Mouse (Mus musculus) heart, embryonic 10.5 days (tissue): Measurements from ENCODE around the gene Fbln5. TPM values are rescaled to one million over a fixed set of nuclear protein-coding genes. Genes with fewer than 3 reads are reported as not detected.

Experiments
- DNase-seq: peaks from one replicate; pipeline ENCODE4 v3.0.0-alpha.2; 2017; ENCODE audit warnings: low spot score
- H3K27ac ChIP-seq: fragments of 300-500 bp; sonication (generic); 2 replicates; pipeline ENCODE4 v1.5.1; 2016; ENCODE audit warnings: mild to moderate bottlenecking
- H3K27me3 ChIP-seq: fragments of 300-500 bp; sonication (generic); 2 replicates; pipeline ENCODE4 v1.6.1; 2016; ENCODE audit warnings: mild to moderate bottlenecking; ENCODE audit not compliant: poor library complexity, insufficient read depth, severe bottlenecking
- H3K36me3 ChIP-seq: fragments of 300-500 bp; sonication (generic); 2 replicates; pipeline ENCODE4 v1.6.1; 2016; ENCODE audit warnings: mild to moderate bottlenecking, moderate library complexity
- H3K4me1 ChIP-seq: fragments of 300-500 bp; sonication (generic); 2 replicates; pipeline ENCODE4 v1.6.1; 2016; ENCODE audit warnings: mild to moderate bottlenecking
- H3K4me3 ChIP-seq: fragments of 300-500 bp; sonication (generic); 2 replicates; pipeline ENCODE4 v1.5.1; 2016; ENCODE audit warnings: mild to moderate bottlenecking, moderate library complexity
- H3K9me3 ChIP-seq: fragments of 300-500 bp; sonication (generic); 2 replicates; pipeline ENCODE4 v1.6.1; 2016; ENCODE audit warnings: mild to moderate bottlenecking, moderate library complexity
- WGBS: fragments of 180-500 bp; shearing (Covaris S2); methylation state at CpG from one replicate; pipeline ENCODE4 v1.1.7; 2016; 5-methylcytosine and 5-hydroxymethylcytosine counted together
- polyA plus RNA-seq: library from polyadenylated mRNA; unstranded; fragments of >200 nt; fragmentation: Nextera tagmentation; extraction: Ambion mirVana; gene quantifications from 2 replicates; pipeline ENCODE4 v1.2.1, GENCODE M21; 2016

The Fbln5 gene
- polyA plus RNA-seq, 1 experiment from 2014 or later: 7.9 TPM

GRCm38 (mm10) chr12:101831221-101831620, 12.4 kb upstream of the Fbln5 start:
- no peaks in the 10 kb centered on the region for H3K27me3 ChIP-seq
- 77% methylated on average over 4 of the region's 4 CpGs for WGBS
- no peak for DNase-seq
- H3K36me3 ChIP-seq: peaks cover 17% of the 10 kb centered on the region; the same call in 1 of the 2 replicates
- no peaks in the 10 kb centered on the region for H3K9me3 ChIP-seq
- peaks cover 7% of the 10 kb centered on the region for H3K4me1 ChIP-seq
- no peak overlapping the region for H3K4me3 ChIP-seq
- peak overlapping the region; percentile 37; the same call in 1 of the 2 replicates for H3K27ac ChIP-seq

DNA sequence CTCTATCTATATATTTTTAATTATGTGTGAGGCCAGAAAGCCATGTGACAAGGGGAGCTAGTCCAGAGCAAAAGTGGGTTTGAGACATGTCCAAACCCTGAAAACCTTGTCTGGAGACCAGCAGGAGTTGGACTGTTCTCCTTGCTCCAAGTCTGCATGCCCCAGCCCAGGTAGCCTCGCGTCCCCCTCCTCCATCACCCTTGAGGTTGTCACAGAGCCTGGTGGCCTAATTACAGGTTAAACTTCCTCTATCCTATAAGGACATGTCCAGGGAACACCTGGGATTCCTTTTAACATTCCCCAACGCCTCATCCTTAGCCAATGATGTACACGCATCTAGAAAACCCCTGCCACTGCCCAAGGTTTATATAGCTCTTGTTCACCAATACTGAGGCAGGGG, 4.3 kb upstream of the Fbln5 start:
- Histone ChIP-seq H3K4me1 (peaks cover 15% of the 10 kb centered on the region), H3K27ac (no peak overlapping the region), H3K4me3 (no peak overlapping the region), H3K27me3 (peaks cover 15% of the 10 kb centered on the region; the same call in 1 of the 2 replicates), H3K36me3 (no peaks in the 10 kb centered on the region), H3K9me3 (no peaks in the 10 kb centered on the region)
- DNase-seq: no peak
- 78% methylated on average over 4 of the region's 4 CpGs for WGBS

DNA sequence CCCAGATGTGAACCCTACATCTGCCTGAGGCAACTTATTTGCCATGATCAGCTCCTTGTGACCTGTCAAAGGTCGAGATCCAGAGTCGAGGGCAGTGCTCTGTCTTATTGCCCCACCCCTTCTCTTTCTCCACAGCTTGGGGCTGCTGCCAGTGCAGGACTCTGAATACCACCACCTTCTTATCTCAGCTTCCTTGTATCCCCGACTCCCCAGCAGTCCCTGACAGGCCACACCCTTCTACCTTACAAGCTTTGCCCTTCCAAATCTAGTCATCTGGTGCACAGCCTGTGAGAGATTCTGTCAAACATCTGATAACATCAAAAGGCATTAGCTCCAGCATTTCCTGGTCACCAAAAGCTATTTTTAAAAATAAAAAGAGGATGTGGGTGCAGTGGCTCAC, 2.7 kb upstream of the Fbln5 start:
- no peak for DNase-seq
- Histone ChIP-seq H3K9me3 (no peaks in the 10 kb centered on the region), H3K27ac (no peak overlapping the region), H3K4me1 (peaks cover 15% of the 10 kb centered on the region), H3K4me3 (no peak overlapping the region), H3K27me3 (peaks cover 28% of the 10 kb centered on the region; the same call in 1 of the 2 replicates), H3K36me3 (no peaks in the 10 kb centered on the region)
- 18% methylated on average over 3 of the region's 3 CpGs for WGBS

DNA sequence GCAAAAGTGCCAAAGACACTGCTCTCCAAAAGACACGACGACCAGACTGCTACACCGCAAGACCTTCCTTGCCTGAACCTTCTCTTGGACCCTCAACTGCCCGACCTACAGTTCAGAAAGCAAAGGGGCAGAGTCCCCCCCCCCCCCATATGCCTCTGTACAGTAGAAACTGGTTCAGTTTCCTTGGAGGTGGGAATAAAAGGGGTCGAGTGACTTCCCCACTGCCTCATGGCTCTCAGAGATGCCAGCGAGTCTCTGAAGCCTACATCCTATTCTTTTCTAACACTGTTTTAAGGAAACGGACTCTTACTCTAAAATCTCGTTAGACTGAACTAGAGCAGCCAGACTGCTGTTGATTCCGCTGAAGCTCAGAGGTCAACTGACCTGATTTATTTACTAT, 715 bp upstream of the Fbln5 start:
- Histone ChIP-seq H3K4me3 (peak overlapping the region; percentile 71), H3K4me1 (peaks cover 15% of the 10 kb centered on the region), H3K27me3 (peaks cover 30% of the 10 kb centered on the region; the same call in 1 of the 2 replicates), H3K36me3 (no peaks in the 10 kb centered on the region), H3K27ac (peak overlapping the region; percentile 81; the same call in 1 of the 2 replicates), H3K9me3 (no peaks in the 10 kb centered on the region)
- DNase-seq: no peak
- 38% methylated on average over 9 of the region's 9 CpGs for WGBS

DNA sequence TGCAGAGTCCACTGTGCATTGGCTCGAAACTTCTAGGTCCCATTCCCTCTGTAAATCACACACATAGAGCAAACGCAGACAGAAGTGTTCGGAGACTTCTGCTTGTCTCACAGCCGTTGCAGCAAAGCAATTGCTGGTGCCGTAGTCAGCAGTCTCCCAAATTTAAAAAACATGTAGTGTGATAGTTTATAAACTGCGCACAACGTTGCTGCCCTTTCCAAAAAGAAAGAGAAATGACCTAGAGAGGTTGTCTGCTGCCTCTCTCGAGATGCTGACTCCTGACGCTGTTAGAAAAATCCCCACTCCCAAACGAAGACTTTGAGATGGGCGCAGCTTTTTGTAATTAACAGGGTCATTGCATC, 628 bp downstream of the Fbln5 start:
- WGBS: 37% methylated on average over 11 of the region's 11 CpGs
- Histone ChIP-seq H3K9me3 (no peaks in the 10 kb centered on the region), H3K4me3 (peak overlapping the region; percentile 71), H3K36me3 (no peaks in the 10 kb centered on the region), H3K4me1 (peaks cover 15% of the 10 kb centered on the region), H3K27me3 (peaks cover 30% of the 10 kb centered on the region; the same call in 1 of the 2 replicates), H3K27ac (no peak overlapping the region)
- no peak for DNase-seq

GRCm38 (mm10) chr12:101816810-101817209, 2.0 kb downstream of the Fbln5 start:
- no peaks in the 10 kb centered on the region for H3K9me3 ChIP-seq
- H3K27ac ChIP-seq: no peak overlapping the region
- H3K4me3 ChIP-seq: no peak overlapping the region
- no peaks in the 10 kb centered on the region for H3K36me3 ChIP-seq
- peaks cover 30% of the 10 kb centered on the region; the same call in 1 of the 2 replicates for H3K27me3 ChIP-seq
- WGBS: 38% methylated on average over 5 of the region's 5 CpGs
- peaks cover 15% of the 10 kb centered on the region for H3K4me1 ChIP-seq
- no peak for DNase-seq

GRCm38 (mm10) chr12:101815796-101816195, 3.1 kb downstream of the Fbln5 start:
- H3K36me3 ChIP-seq: no peaks in the 10 kb centered on the region
- no peaks in the 10 kb centered on the region for H3K9me3 ChIP-seq
- no peak for DNase-seq
- no peak overlapping the region for H3K4me3 ChIP-seq
- H3K4me1 ChIP-seq: peaks cover 8% of the 10 kb centered on the region
- 76% methylated on average over 6 of the region's 6 CpGs for WGBS
- peaks cover 28% of the 10 kb centered on the region; the same call in 1 of the 2 replicates for H3K27me3 ChIP-seq
- H3K27ac ChIP-seq: no peak overlapping the region

- peaks cover 6% of the 10 kb centered on the region for H3K4me1 ChIP-seq
- no peak overlapping the region for H3K27ac ChIP-seq
- WGBS: 74% methylated on average over 2 of the region's 2 CpGs
- H3K4me3 ChIP-seq: no peak overlapping the region
- no peaks in the 10 kb centered on the region for H3K9me3 ChIP-seq
- no peak for DNase-seq
- H3K36me3 ChIP-seq: no peaks in the 10 kb centered on the region
- peaks cover 21% of the 10 kb centered on the region; the same call in 1 of the 2 replicates for H3K27me3 ChIP-seq
Observed at GRCm38 (mm10) chr12:101814423-101814822, 4.4 kb downstream of the Fbln5 start.

GRCm38 (mm10) chr12:101811181-101811580, 7.7 kb downstream of the Fbln5 start:
- H3K27me3 ChIP-seq: no peaks in the 10 kb centered on the region
- H3K36me3 ChIP-seq: no peaks in the 10 kb centered on the region
- no peak overlapping the region for H3K4me3 ChIP-seq
- no peak overlapping the region for H3K27ac ChIP-seq
- no peak for DNase-seq
- no peaks in the 10 kb centered on the region for H3K4me1 ChIP-seq
- no peaks in the 10 kb centered on the region for H3K9me3 ChIP-seq
- WGBS: 57% methylated on average over 6 of the region's 6 CpGs

GRCm38 (mm10) chr12:101810515-101810914, 8.3 kb downstream of the Fbln5 start:
- Histone ChIP-seq H3K27me3 (no peaks in the 10 kb centered on the region), H3K4me3 (no peak overlapping the region), H3K27ac (no peak overlapping the region), H3K36me3 (no peaks in the 10 kb centered on the region), H3K9me3 (no peaks in the 10 kb centered on the region), H3K4me1 (no peaks in the 10 kb centered on the region)
- no peak for DNase-seq
- 64% methylated on average over 2 of the region's 2 CpGs for WGBS

GRCm38 (mm10) chr12:101807400-101807799, 11.5 kb downstream of the Fbln5 start:
- H3K36me3 ChIP-seq: no peaks in the 10 kb centered on the region
- 76% methylated on average over 2 of the region's 2 CpGs for WGBS
- no peak for DNase-seq

GRCm38 (mm10) chr12:101802445-101802844, 16.4 kb downstream of the Fbln5 start:
- no peak overlapping the region for H3K4me3 ChIP-seq
- H3K9me3 ChIP-seq: no peaks in the 10 kb centered on the region
- no peak for DNase-seq
- H3K27me3 ChIP-seq: no peaks in the 10 kb centered on the region
- H3K36me3 ChIP-seq: no peaks in the 10 kb centered on the region
- WGBS: 88% methylated on average over 3 of the region's 3 CpGs
- H3K27ac ChIP-seq: no peak overlapping the region
- no peaks in the 10 kb centered on the region for H3K4me1 ChIP-seq

More at GRCm38 (mm10) chr12:101807400-101807799, 11.5 kb downstream of the Fbln5 start:
- Histone ChIP-seq H3K4me3 (no peak overlapping the region), H3K27ac (no peak overlapping the region), H3K9me3 (no peaks in the 10 kb centered on the region), H3K4me1 (no peaks in the 10 kb centered on the region), H3K27me3 (no peaks in the 10 kb centered on the region)

DNA sequence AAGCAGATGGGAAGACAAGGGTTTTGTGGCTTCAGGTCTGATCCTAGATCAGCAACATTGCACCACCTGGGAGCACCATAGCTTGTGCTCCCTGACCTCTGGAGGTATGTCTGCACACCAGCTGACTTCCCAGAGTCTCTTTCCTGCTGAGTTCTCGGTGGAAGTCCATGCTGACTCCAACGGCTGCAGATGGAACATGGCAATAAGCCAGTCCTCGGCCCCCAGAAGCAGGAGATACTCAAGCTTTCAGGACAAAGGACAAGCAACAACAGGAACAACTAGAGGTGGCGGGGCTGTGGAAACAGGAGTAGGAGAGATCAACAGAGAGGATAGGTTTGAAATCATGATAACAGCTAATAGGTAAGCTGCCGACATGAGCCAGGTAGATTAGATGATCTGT, 17.1 kb downstream of the Fbln5 start:
- Histone ChIP-seq H3K36me3 (no peaks in the 10 kb centered on the region), H3K27me3 (no peaks in the 10 kb centered on the region), H3K9me3 (no peaks in the 10 kb centered on the region), H3K27ac (no peak overlapping the region), H3K4me3 (no peak overlapping the region), H3K4me1 (no peaks in the 10 kb centered on the region)
- no peak for DNase-seq
- 77% methylated on average over 5 of the region's 5 CpGs for WGBS

DNA sequence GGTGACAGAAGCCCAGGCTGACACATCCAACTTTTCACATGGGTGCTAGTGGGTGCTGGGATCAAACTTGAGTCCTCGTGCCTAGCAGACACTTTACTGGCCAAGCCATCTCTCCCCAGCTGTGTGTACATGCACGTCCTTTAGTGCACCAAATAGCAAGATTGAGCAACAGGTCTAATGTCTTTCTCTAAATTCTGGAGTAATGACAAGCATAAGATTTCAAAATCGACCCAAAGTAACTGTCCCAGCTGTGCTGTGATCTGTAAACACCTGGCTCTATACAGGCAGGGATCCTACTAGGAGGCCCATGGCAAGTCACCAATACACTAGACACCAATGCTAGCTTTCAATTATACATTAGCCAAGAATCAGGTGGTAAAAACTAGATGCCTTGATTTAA, 17.8 kb downstream of the Fbln5 start:
- WGBS: 72% methylated on average over 3 of the region's 3 CpGs
- Histone ChIP-seq H3K27ac (no peak overlapping the region), H3K4me1 (no peaks in the 10 kb centered on the region), H3K27me3 (no peaks in the 10 kb centered on the region), H3K9me3 (no peaks in the 10 kb centered on the region), H3K36me3 (no peaks in the 10 kb centered on the region), H3K4me3 (no peak overlapping the region)
- DNase-seq: no peak
